Mouse (Mus musculus) common myeloid progenitor, adult 5-6 weeks (primary cell): ENCODE results near the gene Prss30. TPM values are rescaled to one million over a fixed set of nuclear protein-coding genes. Genes with fewer than 3 reads are reported as not detected.

ENCODE experiments used
- ATAC-seq: replicated peaks from 2 replicates; pipeline ENCODE4 v1.8.0; 2016; ENCODE audit warnings: low read depth, mild to moderate bottlenecking, moderate TSS enrichment, inconsistent platforms; ENCODE audit not compliant: poor library complexity, severe bottlenecking
- total RNA-seq: library from RNA; stranded (forward); fragments of 200-1000, 187-1606 nt; gene quantifications from 2 replicates; pipeline ENCODE4 v1.2.3, GENCODE M21; 2017

Prss30 gene
- total RNA-seq, 1 experiment from 2014 or later: not detected

GRCm38 (mm10) chr17:23924531-23925007 is 55.8 kb downstream of the Prss30 start:
- peak; percentile 98 for ATAC-seq

Other genes with a start within 250 kb of the Prss30 start
- gene Paqr4, start 239.7 kb downstream of the Prss30 start, total RNA-seq: 4.4 and 5.3 TPM in 2 replicates
- gene Kremen2, start 234.7 kb downstream of the Prss30 start, total RNA-seq: not detected in 2 replicates
- gene Flywch1, start 209.0 kb downstream of the Prss30 start, total RNA-seq: 33.8 and 34.0 TPM in 2 replicates
- gene Flywch2, start 194.5 kb downstream of the Prss30 start, total RNA-seq: 0.46 and 4.6 TPM in 2 replicates
- 234 and 239 TPM in 2 replicates for gene Srrm2, start 190.0 kb downstream of the Prss30 start, total RNA-seq
- 96.2 and 130 TPM in 2 replicates for gene Elob, start 151.4 kb downstream of the Prss30 start, total RNA-seq
- gene Prss33, start 144.5 kb downstream of the Prss30 start, total RNA-seq: not detected in 2 replicates
- not detected in 2 replicates for gene Prss32, start 136.7 kb downstream of the Prss30 start, total RNA-seq
- not detected in 2 replicates for gene Prss41, start 136.4 kb downstream of the Prss30 start, total RNA-seq
- not detected in 2 replicates for gene Prss21, start 112.5 kb downstream of the Prss30 start, total RNA-seq
- not detected in 2 replicates for gene Dcpp1, start 99.7 kb downstream of the Prss30 start, total RNA-seq
- not detected in 2 replicates for gene Dcpp2, start 99.7 kb downstream of the Prss30 start, total RNA-seq
- gene Dcpp3, start 63.1 kb downstream of the Prss30 start, total RNA-seq: not detected in 2 replicates
- not detected in 2 replicates for gene Sbp, start 38.9 kb downstream of the Prss30 start, total RNA-seq
- not detected in 2 replicates for gene Sbpl, start 25.3 kb downstream of the Prss30 start, total RNA-seq
- gene Prss22, start 17.5 kb upstream of the Prss30 start, total RNA-seq: not detected in 2 replicates
- gene Prss27, start 57.6 kb upstream of the Prss30 start, total RNA-seq: not detected in 2 replicates
- gene Kctd5, start 92.9 kb upstream of the Prss30 start, total RNA-seq: 17.8 and 19.2 TPM in 2 replicates
- 33.8 and 40.7 TPM in 2 replicates for gene Pdpk1, start 170.4 kb upstream of the Prss30 start, total RNA-seq
- gene Amdhd2, start 183.2 kb upstream of the Prss30 start, total RNA-seq: 22.5 and 23.0 TPM in 2 replicates
- gene Atp6v0c, start 189.1 kb upstream of the Prss30 start, total RNA-seq: 81.5 and 89.8 TPM in 2 replicates
- 4.8 and 5.3 TPM in 2 replicates for gene Tbc1d24, start 225.0 kb upstream of the Prss30 start, total RNA-seq
- gene Ntn3, start 229.0 kb upstream of the Prss30 start, total RNA-seq: 0.10 and 0.50 TPM in 2 replicates
- gene Tedc2, start 240.3 kb upstream of the Prss30 start, total RNA-seq: 17.4 and 18.4 TPM in 2 replicates